Mouse (Mus musculus) hindbrain, postnatal 0 days (tissue): Measurements from ENCODE around the gene Sp1. TPM values are rescaled to one million over a fixed set of nuclear protein-coding genes. Genes with fewer than 3 reads are reported as not detected.

Experiments
- ATAC-seq: fragments of 200-750 bp; cut with Nextera tagmentation; 2 replicates; pipeline ENCODE4 v1.8.0; 2017; ENCODE audit warnings: mild to moderate bottlenecking, moderate TSS enrichment, moderate library complexity
- DNase-seq: peaks from one replicate; pipeline ENCODE4 v3.0.0-alpha.2; 2015; ENCODE audit warnings: low spot score
- H3K27ac ChIP-seq: fragments of 300-500 bp; sonication (generic); 2 replicates; pipeline ENCODE4 v1.5.1; 2014; ENCODE audit warnings: mild to moderate bottlenecking
- H3K27me3 ChIP-seq: fragments of 300-500 bp; sonication (generic); 2 replicates; pipeline ENCODE4 v1.6.1; 2014; ENCODE audit warnings: low read length, mixed read lengths; ENCODE audit not compliant: insufficient read depth
- H3K36me3 ChIP-seq: fragments of 300-500 bp; sonication (generic); 2 replicates; pipeline ENCODE4 v1.6.1; 2014; ENCODE audit warnings: low read length, mixed read lengths; ENCODE audit not compliant: insufficient read depth
- H3K4me1 ChIP-seq: fragments of 300-500 bp; sonication (generic); 2 replicates; pipeline ENCODE4 v1.6.1; 2014; ENCODE audit warnings: antibody characterized with exemption, low read length, mixed read lengths; ENCODE audit not compliant: insufficient read depth
- H3K4me2 ChIP-seq: fragments of 300-500 bp; sonication (generic); 2 replicates; pipeline ENCODE4 v1.6.1; 2014; ENCODE audit warnings: low read depth, mild to moderate bottlenecking, low read length, moderate library complexity, mixed read lengths
- H3K4me3 ChIP-seq: fragments of 300-500 bp; sonication (generic); 2 replicates; pipeline ENCODE4 v1.5.1; 2014; ENCODE audit warnings: low read length
- H3K9ac ChIP-seq: fragments of 300-500 bp; sonication (generic); replicated peaks from 2 replicates; pipeline ENCODE4 v1.6.1; 2014; ENCODE audit warnings: mild to moderate bottlenecking, low read length, moderate library complexity, mixed read lengths
- H3K9me3 ChIP-seq: fragments of 300-500 bp; sonication (generic); 2 replicates; pipeline ENCODE4 v1.6.1; 2016; ENCODE audit warnings: low read length, mixed read lengths
- CTCF ChIP-seq: IDR thresholded peaks from 2 replicates; pipeline ENCODE4 v1.5.1; 2016; ENCODE audit warnings: antibody characterized with exemption, control low read depth, low read depth
- WGBS: fragments of 180-500 bp; shearing (Covaris S2); extraction: QIAGEN DNeasy Blood & Tissue Kit; methylation state at CpG from one replicate; pipeline ENCODE4 v1.1.7; 2014; 5-methylcytosine and 5-hydroxymethylcytosine counted together
- polyA plus RNA-seq: library from polyadenylated mRNA; unstranded; fragments of >200 nt; fragmentation: Nextera tagmentation; extraction: Ambion mirVana; gene quantifications from 2 replicates; pipeline ENCODE4 v1.2.1, GENCODE M21; 2015
- total RNA-seq: library from RNA; depleted of rRNA; stranded (reverse); fragments of >200 nt; gene quantifications from 2 replicates; pipeline ENCODE4 v1.2.3, GENCODE M21; 2014

Gene Sp1
- total and polyA plus RNA-seq, 2 experiments from 2014 or later = 3.0 to 26.0 TPM

- 7% methylated on average over 7 of the region's 7 CpGs for WGBS
- Histone ChIP-seq H3K27me3 (0 out of 2 replicates have a peak, but pooled peaks cover 6% of the 10 kb centered on the region), H3K4me1 (no peaks in the 10 kb centered on the region; the same call in 1 of the 2 replicates), H3K4me3 (peak overlapping the region; percentile 19; the same call in 1 of the 2 replicates), H3K36me3 (no peaks in the 10 kb centered on the region), H3K27ac (no peak overlapping the region), H3K9me3 (no peaks in the 10 kb centered on the region), H3K9ac (0 out of 2 replicates have a peak overlapping the region, but pooled peaks have one; percentile 21), H3K4me2 (peak overlapping the region; percentile 52)
- DNase-seq (no peak), ATAC-seq (no peak)
- TF ChIP-seq CTCF = no peak
Measured at GRCm38 (mm10) chr15:102366238-102366637, 39.7 kb upstream of the Sp1 start.

GRCm38 (mm10) chr15:102366733-102367344 lies 39.1 kb upstream of the Sp1 start, which contains the start of gene Sp7:
Sp7 (minus strand) TSS chr15:102367182.
- Histone ChIP-seq H3K4me3 (peak within 1 kb of the TSS; percentile 19; the same call in 1 of the 2 replicates), H3K4me1 (no peaks in the 10 kb centered on the region; the same call in 1 of the 2 replicates), H3K27ac (no peak within 1 kb of the TSS), H3K27me3 (0 out of 2 replicates have a peak, but pooled peaks cover 6% of the 10 kb centered on the region), H3K36me3 (no peaks in the 10 kb centered on the region), H3K9ac (0 out of 2 replicates have a peak within 1 kb of the TSS, but pooled peaks have one; percentile 21), H3K9me3 (no peaks in the 10 kb centered on the region), H3K4me2 (peak within 1 kb of the TSS; percentile 52)
- 0 out of 2 replicates have a peak, but pooled peaks have one; percentile 5 for TF ChIP-seq CTCF
- 5% methylated on average over 15 of the region's 15 CpGs for WGBS
- ATAC-seq (peak; percentile 55), DNase-seq (peak; percentile 39)

- no peak overlapping the region for H3K27ac ChIP-seq
- no peak for DNase-seq
- H3K4me1 ChIP-seq = no peaks in the 10 kb centered on the region
- ATAC-seq = no peak
- no peak overlapping the region for H3K9ac ChIP-seq
- no peak overlapping the region for H3K4me3 ChIP-seq
- 11% methylated on average over 13 of the region's 13 CpGs for WGBS
- no peak overlapping the region for H3K4me2 ChIP-seq
- no peaks in the 10 kb centered on the region for H3K36me3 ChIP-seq
- no peaks in the 10 kb centered on the region for H3K9me3 ChIP-seq
- H3K27me3 ChIP-seq = 0 out of 2 replicates have a peak, but pooled peaks cover 6% of the 10 kb centered on the region
- no peak for TF ChIP-seq CTCF
Measured at GRCm38 (mm10) chr15:102369972-102370371, 36.0 kb upstream of the Sp1 start.

- no peak for TF ChIP-seq CTCF
- no peaks in the 10 kb centered on the region for H3K36me3 ChIP-seq
- H3K27ac ChIP-seq = no peak overlapping the region
- ATAC-seq (no peak), DNase-seq (no peak)
- no peaks in the 10 kb centered on the region for H3K4me1 ChIP-seq
- no peak overlapping the region for H3K4me3 ChIP-seq
- 16% methylated on average over 10 of the region's 10 CpGs for WGBS
- no peaks in the 10 kb centered on the region for H3K9me3 ChIP-seq
- no peak overlapping the region for H3K4me2 ChIP-seq
- no peak overlapping the region for H3K9ac ChIP-seq
- H3K27me3 ChIP-seq = 0 out of 2 replicates have a peak, but pooled peaks cover 6% of the 10 kb centered on the region
Measured at GRCm38 (mm10) chr15:102370727-102371126, 35.2 kb upstream of the Sp1 start.

GRCm38 (mm10) chr15:102376453-102377162 lies 29.3 kb upstream of the Sp1 start:
- Histone ChIP-seq H3K4me1 (0 out of 2 replicates have a peak, but pooled peaks cover 6% of the 10 kb centered on the region), H3K4me3 (peak overlapping the region; percentile 54), H3K27me3 (no peaks in the 10 kb centered on the region), H3K9me3 (no peaks in the 10 kb centered on the region), H3K27ac (peak overlapping the region; percentile 43), H3K9ac (peak overlapping the region; percentile 56), H3K36me3 (no peaks in the 10 kb centered on the region), H3K4me2 (peak overlapping the region; percentile 99)
- peak; percentile 51 for DNase-seq
- ATAC-seq = peak; percentile 70
- TF ChIP-seq CTCF = no peak
- WGBS = under 1% methylated on average over 42 of the region's 43 CpGs

GRCm38 (mm10) chr15:102377163-102377543 lies 28.8 kb upstream of the Sp1 start:
- Histone ChIP-seq H3K36me3 (no peaks in the 10 kb centered on the region), H3K4me1 (0 out of 2 replicates have a peak, but pooled peaks cover 6% of the 10 kb centered on the region), H3K9ac (peak overlapping the region; percentile 56), H3K9me3 (no peaks in the 10 kb centered on the region), H3K27me3 (no peaks in the 10 kb centered on the region), H3K27ac (peak overlapping the region; percentile 43), H3K4me2 (peak overlapping the region; percentile 99), H3K4me3 (peak overlapping the region; percentile 54)
- ATAC-seq = peak; percentile 67; the same call in 1 of the 2 replicates
- WGBS = 0% methylated on average over 7 of the region's 7 CpGs
- TF ChIP-seq CTCF = peak; percentile 83
- DNase-seq = peak; percentile 89
